Mouse (Mus musculus) spleen, adult 2 months (tissue): Measurements from ENCODE around the gene Dgki.

Source experiments
- CTCF ChIP-seq: fragments of 200-500 bp; IDR thresholded peaks from 2 replicates; pipeline ENCODE4 v1.5.1; 2011; ENCODE audit warnings: mild to moderate bottlenecking, inconsistent platforms; ENCODE audit not compliant: insufficient read depth, insufficient read length, insufficient replicate concordance; ENCODE audit errors: extremely low read depth
- POLR2A ChIP-seq: fragments of 200-500 bp; IDR thresholded peaks from 2 replicates; pipeline ENCODE4 v1.6.1; 2011; ENCODE audit warnings: low read depth, low read length, inconsistent platforms

GRCm38 (mm10) chr6:36834695-36835265, 465.2 kb downstream of the Dgki start:
- TF ChIP-seq CTCF, result no peak
- no peak for TF ChIP-seq POLR2A
